Mouse (Mus musculus): ENCODE data around the gene Abcf3.
A peak's percentile ranks its signal among the peaks of the same experiment; 100 is the strongest.

Abcf3 gene

GRCm38 (mm10) chr16:20540438-20540837 is 7.9 kb upstream of the Abcf3 start:
- no peak for DNase-seq (ENCODE audit: extremely low read depth, low read depth, low spot score)

GRCm38 (mm10) chr16:20545696-20546095 is 2.7 kb upstream of the Abcf3 start:
- DNase-seq (ENCODE audit: extremely low read depth, low read depth, low spot score), result no peak

- no peak for DNase-seq (ENCODE audit: extremely low read depth, low read depth, low spot score)
Measured at GRCm38 (mm10) chr16:20547423-20547822, 954 bp upstream of the Abcf3 start.

- no peak for DNase-seq (ENCODE audit: extremely low read depth, low read depth, low spot score)
Measured at GRCm38 (mm10) chr16:20549161-20549560, 784 bp downstream of the Abcf3 start.

- no peak for DNase-seq (ENCODE audit: extremely low read depth, low read depth, low spot score)
Measured at GRCm38 (mm10) chr16:20551691-20552090, 3.3 kb downstream of the Abcf3 start.

- no peak for DNase-seq (ENCODE audit: extremely low read depth, low read depth, low spot score)
Measured at GRCm38 (mm10) chr16:20552594-20552993, 4.2 kb downstream of the Abcf3 start.

GRCm38 (mm10) chr16:20555000-20555399 is 6.6 kb downstream of the Abcf3 start:
- no peak for DNase-seq (ENCODE audit: extremely low read depth, low read depth, low spot score)

GRCm38 (mm10) chr16:20557381-20557780 is 9.0 kb downstream of the Abcf3 start:
- no peak for DNase-seq (ENCODE audit: extremely low read depth, low read depth, low spot score)

- DNase-seq (ENCODE audit: extremely low read depth, low read depth, low spot score), result no peak
Measured at GRCm38 (mm10) chr16:20565075-20565474, 16.7 kb downstream of the Abcf3 start.

GRCm38 (mm10) chr16:20589366-20589938 is 41.1 kb downstream of the Abcf3 start, which contains the start of gene Vwa5b2:
Gene Vwa5b2 (plus strand): TSS chr16:20589471.
- DNase-seq (ENCODE audit: extremely low read depth, low read depth, low spot score), result no peak

GRCm38 (mm10) chr16:20589939-20590679 is 41.7 kb downstream of the Abcf3 start:
- no peak for DNase-seq (ENCODE audit: extremely low read depth, low read depth, low spot score)

- no peak for DNase-seq (ENCODE audit: extremely low read depth, low read depth, low spot score)
Measured at GRCm38 (mm10) chr16:20590680-20591038, 42.3 kb downstream of the Abcf3 start.

GRCm38 (mm10) chr16:20591076-20591705 is 42.8 kb downstream of the Abcf3 start:
- DNase-seq (ENCODE audit: extremely low read depth, low read depth, low spot score), result no peak

GRCm38 (mm10) chr16:20595060-20595673 is 46.8 kb downstream of the Abcf3 start:
- DNase-seq (ENCODE audit: extremely low read depth, low read depth, low spot score), result no peak

- DNase-seq (ENCODE audit: extremely low read depth, low read depth, low spot score), result no peak
Measured at GRCm38 (mm10) chr16:20595737-20596136, 47.4 kb downstream of the Abcf3 start.

GRCm38 (mm10) chr16:20596687-20597441 is 48.5 kb downstream of the Abcf3 start:
- no peak for DNase-seq (ENCODE audit: extremely low read depth, low read depth, low spot score)

- DNase-seq (ENCODE audit: extremely low read depth, low read depth, low spot score), result no peak
Measured at GRCm38 (mm10) chr16:20600511-20600910, 52.1 kb downstream of the Abcf3 start.

- DNase-seq (ENCODE audit: extremely low read depth, low read depth, low spot score), result peak; percentile 8
Measured at GRCm38 (mm10) chr16:20604705-20605104, 56.3 kb downstream of the Abcf3 start.

- DNase-seq (ENCODE audit: extremely low read depth, low read depth, low spot score), result peak; percentile 16
Measured at GRCm38 (mm10) chr16:20610501-20611356, 62.4 kb downstream of the Abcf3 start.
